Mouse (Mus musculus) liver, embryonic 12.5 days (tissue): Measurements from ENCODE around the gene Olfr1223. TPM values are rescaled to one million over a fixed set of nuclear protein-coding genes. Genes with fewer than 3 reads are reported as not detected.
"Not testable (repeated sequence)": the region's sequence is repeated elsewhere in the genome, so short reads cannot be mapped to it uniquely, and the experiment has no call there.

Source experiments
- ATAC-seq: fragments of 200-750 bp; cut with Nextera tagmentation; 2 replicates; pipeline ENCODE4 v1.8.0; 2017; ENCODE audit warnings: moderate number of reproducible peaks, mild to moderate bottlenecking, moderate library complexity
- H3K27ac ChIP-seq: fragments of 300-500 bp; sonication (generic); 2 replicates; pipeline ENCODE4 v1.5.1; 2016; ENCODE audit warnings: mild to moderate bottlenecking
- H3K27me3 ChIP-seq: fragments of 300-500 bp; sonication (generic); replicated peaks from 2 replicates; pipeline ENCODE4 v1.6.1; 2016; ENCODE audit warnings: mild to moderate bottlenecking, moderate library complexity
- H3K36me3 ChIP-seq: fragments of 300-500 bp; sonication (generic); 2 replicates; pipeline ENCODE4 v1.6.1; 2016; ENCODE audit warnings: mild to moderate bottlenecking, moderate library complexity
- H3K4me1 ChIP-seq: fragments of 300-500 bp; sonication (generic); 2 replicates; pipeline ENCODE4 v1.6.1; 2016
- H3K4me2 ChIP-seq: fragments of 300-500 bp; sonication (generic); 2 replicates; pipeline ENCODE4 v1.6.1; 2016; ENCODE audit warnings: mild to moderate bottlenecking, moderate library complexity
- H3K4me3 ChIP-seq: fragments of 300-500 bp; sonication (generic); 2 replicates; pipeline ENCODE4 v1.5.1; 2016; ENCODE audit warnings: mild to moderate bottlenecking, moderate library complexity
- H3K9ac ChIP-seq: fragments of 300-500 bp; sonication (generic); 2 replicates; pipeline ENCODE4 v1.6.1; 2016; ENCODE audit warnings: mild to moderate bottlenecking, moderate library complexity
- H3K9me3 ChIP-seq: fragments of 300-500 bp; sonication (generic); replicated peaks from 2 replicates; pipeline ENCODE4 v1.6.1; 2016; ENCODE audit warnings: mild to moderate bottlenecking, moderate library complexity
- WGBS: fragments of 180-500 bp; shearing (Covaris S2); methylation state at CpG from one replicate; pipeline ENCODE4 v1.1.7; 2016; ENCODE audit not compliant: insufficient replicate concordance; 5-methylcytosine and 5-hydroxymethylcytosine counted together
- polyA plus RNA-seq: library from polyadenylated mRNA; unstranded; fragments of >200 nt; fragmentation: Nextera tagmentation; extraction: Ambion mirVana; gene quantifications from 2 replicates; pipeline ENCODE4 v1.2.1, GENCODE M21; 2016

Gene Olfr1223
- polyA plus RNA-seq: not detected in 2 replicates

DNA sequence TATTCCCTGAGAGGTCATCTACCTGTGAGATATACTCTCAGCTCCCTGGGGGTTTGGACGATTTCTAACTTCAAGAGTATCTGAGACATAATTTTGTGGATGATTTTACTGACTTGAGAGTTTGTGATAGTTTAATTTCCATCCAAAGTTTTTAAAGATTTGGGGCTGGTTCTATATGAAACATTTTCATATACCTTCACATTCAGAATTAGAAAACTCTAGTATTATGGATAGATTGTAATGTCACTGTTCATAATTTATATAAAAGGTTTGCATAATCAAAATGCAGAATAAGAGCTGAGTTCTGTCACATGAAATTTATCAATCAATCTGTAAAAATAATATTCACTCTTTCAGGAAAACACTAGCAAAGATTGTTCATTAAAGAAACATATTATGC lies at the start of gene Olfr1223:
Gene Olfr1223 (minus strand): TSS at position 101 of the 400 bp plus-strand sequence.
- WGBS: 44% methylated on average over 1 of the region's 1 CpGs
- no peak for ATAC-seq
- Histone ChIP-seq H3K4me2 (no peak within 1 kb of the TSS), H3K9ac (no peak within 1 kb of the TSS), H3K27me3 (no peaks in the 10 kb centered on the region), H3K27ac (no peak within 1 kb of the TSS), H3K4me3 (no peak within 1 kb of the TSS), H3K36me3 (no peaks in the 10 kb centered on the region), H3K9me3 (no peaks in the 10 kb centered on the region), H3K4me1 (no peaks in the 10 kb centered on the region)

DNA sequence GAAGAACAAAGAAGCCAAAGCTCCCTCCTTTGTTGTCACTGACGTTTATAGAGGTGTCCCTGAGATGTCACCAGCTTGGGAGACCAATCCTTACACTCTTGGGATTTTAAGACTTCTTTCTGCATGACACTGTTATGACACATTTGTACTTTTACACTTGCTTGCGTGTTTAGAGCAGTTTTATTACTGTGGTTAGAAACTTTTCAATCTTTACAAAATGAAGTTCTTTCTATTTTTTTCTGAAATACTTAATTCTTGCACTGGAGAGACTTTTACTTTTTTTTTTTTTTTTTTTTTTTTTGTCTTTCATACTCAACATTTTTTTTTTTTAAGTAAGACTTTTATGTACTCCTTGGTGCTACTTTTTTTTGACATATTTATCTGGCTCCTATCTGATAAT lies 48.6 kb upstream of the Olfr1223 start, which contains the start of gene Olfr1226:
Gene Olfr1226 (minus strand): TSS at position 101 of the 400 bp plus-strand sequence.
- Histone ChIP-seq H3K4me2 (no peak within 1 kb of the TSS), H3K27ac (no peak within 1 kb of the TSS), H3K9me3 (no peaks in the 10 kb centered on the region), H3K9ac (no peak within 1 kb of the TSS), H3K4me3 (no peak within 1 kb of the TSS), H3K36me3 (no peaks in the 10 kb centered on the region), H3K4me1 (no peaks in the 10 kb centered on the region), H3K27me3 (no peaks in the 10 kb centered on the region)
- 46% methylated on average over 2 of the region's 2 CpGs for WGBS
- ATAC-seq: no peak

DNA sequence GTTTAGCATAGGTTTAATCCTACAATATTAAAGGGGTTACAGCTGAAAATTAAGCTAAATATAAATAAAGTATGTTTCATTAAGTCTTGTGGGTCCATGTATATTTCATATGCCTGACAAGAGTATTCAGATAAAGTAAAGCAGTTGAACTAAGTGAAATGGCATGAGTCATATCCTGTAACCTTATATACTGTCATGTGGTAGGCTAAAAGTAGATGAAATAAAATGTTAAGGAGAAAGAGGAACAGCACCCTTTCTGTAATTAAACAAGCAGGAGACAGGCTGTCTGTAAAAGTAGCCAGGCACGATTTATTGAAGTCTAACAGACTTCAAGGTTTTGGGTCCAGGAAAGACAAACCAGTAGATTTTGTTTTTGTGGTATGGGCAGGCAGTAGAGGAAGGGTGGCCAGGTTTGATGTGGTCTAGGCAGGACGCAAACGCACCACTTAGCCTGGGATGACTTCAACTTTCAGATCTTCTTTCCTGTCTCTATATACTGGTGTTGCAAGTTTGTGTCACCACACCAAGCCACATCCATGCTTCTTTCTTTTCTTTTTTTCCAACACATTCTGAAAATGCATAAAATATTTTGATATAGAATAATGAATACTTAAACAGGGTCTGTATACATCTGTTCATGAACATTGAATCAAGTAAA lies 45.1 kb upstream of the Olfr1223 start:
- Histone ChIP-seq H3K4me2 (no peak overlapping the region), H3K4me1 (no peaks in the 10 kb centered on the region), H3K27me3 (no peaks in the 10 kb centered on the region), H3K9me3 (no peaks in the 10 kb centered on the region), H3K27ac (no peak overlapping the region), H3K4me3 (no peak overlapping the region), H3K9ac (no peak overlapping the region), H3K36me3 (no peaks in the 10 kb centered on the region)
- WGBS: 23% methylated on average over 3 of the region's 3 CpGs
- ATAC-seq: no peak

DNA sequence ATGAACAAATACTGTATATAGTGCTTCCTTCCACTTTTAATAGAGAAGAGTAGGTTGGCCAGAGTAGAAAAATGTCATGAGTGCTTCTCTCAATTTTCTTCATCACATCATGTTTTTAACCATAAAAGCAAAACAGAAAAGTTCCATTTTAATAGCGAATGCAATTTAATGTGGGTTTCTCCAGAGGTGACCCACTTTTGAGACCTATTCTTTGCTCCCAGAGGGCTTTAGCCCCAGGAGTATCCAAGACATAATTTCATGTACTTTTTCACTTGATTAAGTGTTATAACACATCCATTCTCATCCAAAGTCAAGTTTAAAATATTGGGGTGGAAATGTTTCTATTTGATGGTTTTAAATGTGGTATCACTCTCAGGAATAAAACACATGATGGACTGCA lies 23.2 kb upstream of the Olfr1223 start, which contains the start of gene Olfr1225:
Gene Olfr1225 (minus strand): TSS at position 101 of the 400 bp plus-strand sequence.
- H3K27me3 ChIP-seq: no peaks in the 10 kb centered on the region
- no peak within 1 kb of the TSS for H3K4me3 ChIP-seq
- no peaks in the 10 kb centered on the region for H3K4me1 ChIP-seq
- no peak within 1 kb of the TSS for H3K9ac ChIP-seq
- H3K27ac ChIP-seq: no peak within 1 kb of the TSS
- H3K4me2 ChIP-seq: no peak within 1 kb of the TSS
- no peaks in the 10 kb centered on the region for H3K36me3 ChIP-seq
- whole genome bisulfite sequencing: 68% methylated on average over 1 of the region's 1 CpGs
- no peaks in the 10 kb centered on the region for H3K9me3 ChIP-seq
- no peak for ATAC-seq

DNA sequence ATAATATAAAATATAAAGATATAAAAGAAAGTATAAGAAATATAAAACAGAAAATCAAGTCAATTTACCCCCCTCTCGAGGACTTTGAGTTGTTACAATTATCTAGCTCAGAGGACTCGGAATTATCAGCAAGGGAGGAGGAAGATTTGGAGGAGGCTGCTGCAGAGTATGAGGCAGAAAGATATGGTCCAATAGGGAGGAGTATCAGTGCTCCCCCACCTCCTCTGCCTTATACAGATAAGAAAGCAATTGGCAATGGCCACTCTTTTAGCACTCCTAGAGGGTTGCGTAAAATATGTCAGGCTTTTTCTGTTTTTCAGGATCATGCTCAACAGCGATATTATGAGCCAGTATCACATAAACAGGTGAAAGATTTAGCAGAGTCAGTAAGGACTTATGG lies 13.4 kb upstream of the Olfr1223 start:
- whole genome bisulfite sequencing: 66% methylated on average over 4 of the region's 4 CpGs
- H3K9me3 ChIP-seq, H3K4me3 ChIP-seq, H3K9ac ChIP-seq, H3K27ac ChIP-seq, H3K4me2 ChIP-seq, H3K27me3 ChIP-seq, H3K36me3 ChIP-seq, H3K4me1 ChIP-seq, ATAC-seq: not testable (repeated sequence)

DNA sequence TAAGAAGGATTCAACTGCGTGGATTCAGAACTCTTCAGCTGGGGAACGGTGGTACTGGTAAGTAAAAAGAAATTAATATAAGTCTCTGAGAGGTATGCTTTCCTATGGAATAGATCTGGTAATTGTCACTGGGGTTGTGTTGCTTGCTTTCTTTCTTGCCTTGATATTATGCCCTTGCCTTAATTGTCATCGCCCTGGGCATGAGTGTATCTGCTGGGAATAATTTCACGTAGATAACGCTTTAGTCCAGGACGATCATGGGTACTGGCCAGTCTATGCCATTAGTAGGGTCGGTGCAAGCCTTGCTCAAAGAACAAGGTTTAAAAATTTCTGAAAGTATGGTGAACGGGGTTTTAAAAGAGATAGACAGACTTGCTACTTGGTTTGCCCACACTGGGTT lies 12.6 kb upstream of the Olfr1223 start, which contains the start of gene Olfr1224-ps1:
Gene Olfr1224-ps1 (minus strand): TSS at position 101 of the 400 bp plus-strand sequence.
- 83% methylated on average over 8 of the region's 8 CpGs for WGBS
- H3K4me3 ChIP-seq, H3K4me1 ChIP-seq, H3K27me3 ChIP-seq, H3K9me3 ChIP-seq, H3K36me3 ChIP-seq, H3K4me2 ChIP-seq, ATAC-seq, H3K9ac ChIP-seq, H3K27ac ChIP-seq: not testable (repeated sequence)

DNA sequence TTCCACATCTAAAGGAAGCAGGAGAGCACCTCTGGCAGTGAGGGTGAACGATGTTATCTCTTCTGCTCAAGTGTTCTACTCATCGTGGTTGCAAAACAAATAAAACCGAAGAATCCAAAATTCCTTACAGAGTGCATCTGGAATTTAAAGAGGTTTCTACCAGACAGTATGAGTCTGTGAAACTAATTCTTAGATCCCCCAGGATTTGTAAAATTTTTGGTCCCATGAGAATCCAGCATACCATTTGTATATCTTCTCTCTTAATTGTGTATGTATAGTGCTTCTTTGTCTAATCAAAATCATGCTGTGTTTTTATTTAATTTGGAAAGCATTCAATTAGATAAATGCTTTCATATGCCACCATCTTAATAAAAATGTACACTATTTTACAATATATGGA lies 18.4 kb downstream of the Olfr1223 start, which contains the start of gene Olfr1222:
Gene Olfr1222 (minus strand): TSS at position 101 of the 400 bp plus-strand sequence.
- Histone ChIP-seq H3K9ac (no peak within 1 kb of the TSS), H3K4me2 (no peak within 1 kb of the TSS), H3K36me3 (no peaks in the 10 kb centered on the region), H3K4me3 (no peak within 1 kb of the TSS), H3K27me3 (no peaks in the 10 kb centered on the region), H3K4me1 (no peaks in the 10 kb centered on the region), H3K9me3 (no peaks in the 10 kb centered on the region), H3K27ac (no peak within 1 kb of the TSS)
- WGBS: 39% methylated on average over 3 of the region's 3 CpGs
- no peak for ATAC-seq

DNA sequence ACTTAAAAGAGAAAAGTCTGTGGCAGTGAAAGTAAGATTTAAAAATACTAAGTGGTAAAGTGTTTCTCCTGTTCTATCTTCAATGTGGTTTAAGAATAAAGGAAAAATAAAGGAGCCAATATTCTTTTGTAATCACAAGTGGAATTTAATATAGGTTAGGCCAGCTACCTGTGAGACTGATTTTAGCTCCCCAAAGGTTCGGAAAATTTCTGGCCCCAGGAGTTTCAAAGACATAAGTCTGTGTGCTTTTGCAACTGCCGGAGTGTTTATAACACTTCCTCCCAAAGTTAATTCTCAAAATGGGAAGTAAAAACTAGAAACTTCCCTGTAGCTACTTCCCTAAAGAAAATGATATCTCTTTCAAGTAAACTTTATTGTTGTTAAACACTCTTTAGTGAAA lies 34.2 kb downstream of the Olfr1223 start, which contains the start of gene Olfr1221:
Gene Olfr1221 (minus strand): TSS at position 101 of the 400 bp plus-strand sequence.
- Histone ChIP-seq H3K27ac (no peak within 1 kb of the TSS), H3K4me3 (no peak within 1 kb of the TSS), H3K9me3 (no peaks in the 10 kb centered on the region), H3K4me2 (no peak within 1 kb of the TSS), H3K36me3 (no peaks in the 10 kb centered on the region), H3K27me3 (no peaks in the 10 kb centered on the region), H3K9ac (no peak within 1 kb of the TSS), H3K4me1 (no peaks in the 10 kb centered on the region)
- 41% methylated on average over 2 of the region's 2 CpGs for WGBS
- ATAC-seq: no peak

DNA sequence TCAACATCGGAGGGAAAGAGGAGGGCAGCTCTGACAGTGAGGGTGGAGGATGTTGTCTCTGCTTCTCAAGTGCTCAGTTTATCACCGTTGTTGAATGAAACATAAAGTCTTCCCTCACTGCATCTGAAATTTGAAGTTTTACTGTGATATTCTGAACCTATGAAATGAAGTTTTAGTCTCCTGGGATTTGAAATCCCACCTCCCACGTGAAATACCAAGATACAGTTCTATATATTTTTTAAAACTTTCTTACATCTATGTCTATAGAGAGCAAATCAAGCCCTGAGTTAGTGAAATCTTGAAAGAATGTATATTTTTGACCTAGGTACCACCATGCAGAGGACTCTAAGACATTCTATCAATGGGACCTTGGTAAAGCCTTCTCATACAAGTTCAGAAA lies 44.6 kb downstream of the Olfr1223 start, which contains the start of gene Olfr1220:
Gene Olfr1220 (minus strand): TSS at position 101 of the 400 bp plus-strand sequence.
- ATAC-seq: no peak
- Histone ChIP-seq H3K4me2 (no peak within 1 kb of the TSS), H3K36me3 (no peaks in the 10 kb centered on the region), H3K9me3 (no peaks in the 10 kb centered on the region), H3K27ac (no peak within 1 kb of the TSS), H3K27me3 (no peaks in the 10 kb centered on the region), H3K4me1 (no peaks in the 10 kb centered on the region), H3K4me3 (no peak within 1 kb of the TSS), H3K9ac (no peak within 1 kb of the TSS)
- whole genome bisulfite sequencing: 60% methylated on average over 3 of the region's 3 CpGs

DNA sequence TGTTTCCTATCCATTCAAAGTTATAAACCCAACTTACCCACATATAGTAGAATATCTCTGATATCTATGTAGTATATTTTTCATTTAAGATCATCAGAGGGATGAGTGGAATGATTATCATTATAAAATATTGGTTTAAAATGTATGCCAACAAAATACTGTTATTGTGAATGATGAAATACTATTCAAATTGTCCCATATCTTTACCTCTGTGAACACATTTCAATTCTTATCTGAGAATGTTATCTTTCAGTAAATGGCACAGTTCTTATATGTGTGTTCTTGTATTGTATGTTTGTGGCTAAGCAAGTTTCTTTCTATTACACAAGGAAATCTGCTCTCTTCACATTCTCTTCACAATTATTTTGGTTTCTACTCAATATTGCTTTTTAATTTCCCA lies 45.7 kb downstream of the Olfr1223 start:
- no peak for ATAC-seq
- Histone ChIP-seq H3K4me3 (no peak overlapping the region), H3K27ac (no peak overlapping the region), H3K4me1 (no peaks in the 10 kb centered on the region), H3K27me3 (no peaks in the 10 kb centered on the region), H3K36me3 (no peaks in the 10 kb centered on the region), H3K9ac (no peak overlapping the region), H3K4me2 (no peak overlapping the region), H3K9me3 (no peaks in the 10 kb centered on the region)

DNA sequence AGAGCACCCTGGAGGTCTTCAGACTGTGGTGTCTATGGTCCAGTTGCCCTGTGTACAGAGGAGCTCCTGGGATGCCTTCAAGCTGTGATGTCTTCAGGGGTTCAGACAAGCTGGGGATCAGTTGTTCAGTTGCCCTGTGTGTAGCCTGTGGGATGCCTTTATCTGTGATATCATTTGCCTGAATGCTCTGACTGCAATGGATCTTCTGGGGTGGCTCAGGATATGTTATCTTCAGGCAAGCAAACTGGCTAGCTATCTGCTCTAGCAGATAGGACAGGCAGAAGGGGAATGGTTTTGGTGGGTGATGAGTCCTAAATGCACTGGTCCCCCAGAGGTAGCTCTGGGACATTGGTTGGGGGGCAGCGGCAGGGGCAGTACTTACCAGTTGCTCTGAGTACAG lies 57.5 kb downstream of the Olfr1223 start:
- no peaks in the 10 kb centered on the region for H3K36me3 ChIP-seq
- no peak overlapping the region for H3K27ac ChIP-seq
- ATAC-seq: no peak
- H3K4me1 ChIP-seq: no peaks in the 10 kb centered on the region
- no peak overlapping the region for H3K9ac ChIP-seq
- no peak overlapping the region for H3K4me3 ChIP-seq
- no peak overlapping the region for H3K4me2 ChIP-seq
- H3K9me3 ChIP-seq: no peaks in the 10 kb centered on the region
- H3K27me3 ChIP-seq: no peaks in the 10 kb centered on the region
- 85% methylated on average over 1 of the region's 1 CpGs for WGBS
